Mouse (Mus musculus) heart, adult 18-20 months (tissue): ENCODE results near the gene Ndufa4l2. TPM values are rescaled to one million over a fixed set of nuclear protein-coding genes. Genes with fewer than 3 reads are reported as not detected.

Experiments used
- DNase-seq, 2 experiments: peaks; one replicate each; pipeline ENCODE4 v3.0.0; 2021 to 2022; ENCODE audit warnings: mixed read lengths in 1 of 2
- total RNA-seq, 2 experiments: library from RNA; stranded (reverse); gene quantifications; 2 replicates each; pipeline ENCODE4 v1.2.3; 2021

Gene Ndufa4l2
- total RNA-seq, 2 experiments from 2014 or later, result 23.9 to 27.0 TPM

- DNase-seq, result no peak
Observed at GRCm38 (mm10) chr10:127509837-127510701, 4.7 kb upstream of the Ndufa4l2 start.

- DNase-seq, result no peak
Observed at GRCm38 (mm10) chr10:127510895-127511617, 3.7 kb upstream of the Ndufa4l2 start.

DNA sequence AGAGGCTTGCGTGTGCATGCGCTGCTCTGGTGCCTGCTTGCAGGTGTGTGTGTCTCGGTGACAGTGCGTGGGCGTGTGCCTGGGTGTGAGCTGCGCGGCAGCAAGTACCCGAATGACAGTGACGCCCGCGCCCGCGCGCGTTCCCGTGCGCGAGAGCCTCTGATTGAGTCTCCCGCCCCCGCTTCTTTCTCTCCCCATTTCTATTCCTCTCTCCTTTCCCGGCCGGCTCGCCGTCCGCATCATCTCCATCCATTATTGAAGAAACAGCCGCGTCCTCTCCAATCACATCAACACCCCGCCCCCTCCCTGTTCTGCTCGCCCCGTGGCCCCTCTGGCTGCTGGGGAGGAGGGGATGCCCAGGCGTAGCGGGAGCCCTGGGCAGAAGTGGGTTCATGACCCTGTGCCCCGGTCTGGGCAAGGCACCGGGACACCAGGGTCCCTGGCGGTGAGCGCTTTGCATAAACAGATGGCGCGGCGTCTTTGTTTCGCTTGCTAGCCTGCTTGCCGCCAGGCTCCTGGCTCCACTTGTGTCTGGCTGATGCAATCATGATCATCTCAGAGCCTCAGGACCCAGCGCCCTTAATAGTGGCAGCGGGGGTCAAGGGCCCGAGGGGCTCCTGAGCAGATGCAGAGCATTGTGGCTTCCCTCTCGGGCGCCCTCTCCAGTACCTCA is 3.0 kb upstream of the Ndufa4l2 start:
- no peak for DNase-seq

GRCm38 (mm10) chr10:127512307-127512666 is 2.5 kb upstream of the Ndufa4l2 start:
- DNase-seq, result no peak

- DNase-seq, result peak; percentile 92 to 98
Observed at GRCm38 (mm10) chr10:127512813-127513212, 2.0 kb upstream of the Ndufa4l2 start.

DNA sequence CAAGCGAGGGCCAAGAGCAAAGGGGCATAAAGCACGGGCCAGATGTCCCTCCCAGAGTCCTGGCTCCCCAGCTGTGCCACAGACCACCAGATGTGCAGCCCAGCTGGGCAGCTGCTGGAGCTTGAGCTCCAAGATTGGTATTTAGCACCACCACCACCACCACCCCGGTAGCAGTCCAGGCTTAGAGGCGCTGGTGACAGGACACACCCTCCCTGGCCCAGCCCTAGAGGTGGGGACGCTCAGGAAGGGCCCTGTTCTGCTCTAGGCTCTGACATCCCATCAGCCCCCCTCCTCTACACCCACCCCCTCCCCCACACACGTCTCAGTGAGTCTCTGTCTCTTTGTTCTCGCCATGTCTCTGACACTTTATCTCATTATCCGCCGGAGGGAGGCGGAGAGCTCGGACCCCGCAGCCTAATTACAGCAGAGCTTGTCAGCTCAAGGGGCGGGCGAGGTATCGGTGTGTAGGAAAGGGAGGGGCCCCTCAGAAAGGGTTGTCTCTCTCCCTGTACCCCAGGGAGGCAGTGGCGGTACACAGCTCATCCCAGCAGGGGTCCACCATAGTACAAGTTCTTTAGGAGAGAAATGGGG is 1.2 kb upstream of the Ndufa4l2 start:
- DNase-seq, result no peak

DNA sequence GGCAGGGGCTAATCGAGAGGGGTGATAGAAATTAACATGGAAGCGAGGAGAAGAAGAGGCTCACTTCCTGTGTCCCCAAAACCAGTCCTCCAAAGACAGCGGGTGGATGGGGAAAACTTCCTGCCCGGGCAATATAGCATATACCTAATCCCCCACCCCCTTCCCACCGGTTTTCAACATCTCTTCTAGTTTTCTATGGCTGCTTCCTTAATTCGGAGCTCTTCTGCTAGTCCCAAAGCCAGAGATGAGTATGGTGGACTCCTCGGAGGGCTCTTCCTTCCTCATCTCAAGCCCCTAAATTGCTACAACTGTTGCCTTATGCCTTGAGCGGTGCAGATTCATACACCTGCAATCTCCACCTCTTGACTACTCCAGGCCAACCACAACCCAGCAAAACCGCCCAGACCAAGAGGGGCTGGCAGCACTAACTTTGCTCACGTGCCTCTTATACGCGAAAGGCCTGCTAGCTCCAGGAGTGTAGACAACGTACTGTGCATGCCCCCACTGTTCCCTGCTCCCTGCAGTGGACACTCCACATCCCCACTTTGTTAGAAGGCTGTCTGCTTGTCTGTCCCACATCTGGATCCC is 562 bp upstream of the Ndufa4l2 start:
- no peak for DNase-seq

DNA sequence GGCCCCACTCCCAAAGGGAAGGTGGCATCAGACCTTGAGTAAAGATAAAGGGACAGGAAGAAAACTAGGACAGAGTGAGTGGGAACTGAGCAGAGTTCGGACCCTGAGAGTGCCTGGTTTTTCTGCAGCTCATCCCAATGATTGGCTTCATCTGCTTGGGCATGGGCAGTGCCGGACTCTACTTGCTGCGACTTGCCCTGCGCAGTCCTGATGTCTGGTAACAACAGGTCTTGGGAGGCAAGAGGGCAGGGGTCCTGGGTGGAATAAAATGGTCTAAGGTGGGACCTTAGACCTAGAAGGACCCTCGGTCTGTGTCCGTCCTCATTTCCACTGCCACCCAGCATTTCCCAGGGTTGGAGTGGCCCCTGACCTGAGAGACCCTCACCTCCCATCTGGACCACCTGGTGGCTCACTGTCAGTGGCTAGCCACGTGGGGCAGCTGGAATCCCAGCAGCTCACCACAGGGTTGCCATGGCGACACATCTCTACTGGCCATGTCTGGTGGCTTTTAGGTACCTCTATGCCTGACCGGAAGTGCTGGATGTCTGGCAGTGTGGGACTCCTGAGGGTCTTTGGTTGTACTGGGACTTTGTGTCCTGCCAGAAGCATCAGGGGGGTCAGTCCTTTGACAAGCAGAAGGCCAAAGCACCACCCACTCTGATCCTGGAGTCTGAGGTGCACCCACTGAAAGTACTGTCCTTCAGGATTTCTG is 660 bp downstream of the Ndufa4l2 start:
- DNase-seq, result no peak

DNA sequence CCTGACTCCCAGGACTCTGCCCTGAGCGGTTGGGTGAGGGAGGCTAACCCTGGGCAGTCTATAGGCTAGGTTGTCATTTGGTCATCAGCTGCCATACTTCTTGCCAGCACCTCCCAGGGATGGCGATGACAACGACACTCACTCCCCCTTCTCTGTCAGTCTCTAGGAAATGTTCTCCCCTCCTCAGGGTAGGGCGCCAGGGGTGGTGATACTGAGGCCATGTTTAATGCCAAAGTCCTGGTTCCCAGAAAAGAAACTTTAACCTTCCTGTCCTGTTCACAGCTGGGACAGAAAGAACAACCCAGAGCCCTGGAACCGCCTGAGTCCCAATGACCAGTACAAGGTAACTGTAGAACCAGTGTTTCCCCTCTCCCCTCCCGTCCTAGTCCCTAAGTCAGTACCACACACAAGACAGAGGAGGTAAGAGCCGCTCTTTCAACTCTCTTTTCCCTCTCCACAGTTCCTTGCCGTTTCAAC is 1.3 kb downstream of the Ndufa4l2 start:
- DNase-seq, result no peak

GRCm38 (mm10) chr10:127516576-127517260 is 2.0 kb downstream of the Ndufa4l2 start:
- DNase-seq, result peak; percentile 65

GRCm38 (mm10) chr10:127517941-127518340 is 3.2 kb downstream of the Ndufa4l2 start:
- DNase-seq, result no peak

GRCm38 (mm10) chr10:127519041-127519701 is 4.4 kb downstream of the Ndufa4l2 start:
- DNase-seq, result no peak

GRCm38 (mm10) chr10:127519903-127520713 is 5.3 kb downstream of the Ndufa4l2 start:
- no peak for DNase-seq

DNA sequence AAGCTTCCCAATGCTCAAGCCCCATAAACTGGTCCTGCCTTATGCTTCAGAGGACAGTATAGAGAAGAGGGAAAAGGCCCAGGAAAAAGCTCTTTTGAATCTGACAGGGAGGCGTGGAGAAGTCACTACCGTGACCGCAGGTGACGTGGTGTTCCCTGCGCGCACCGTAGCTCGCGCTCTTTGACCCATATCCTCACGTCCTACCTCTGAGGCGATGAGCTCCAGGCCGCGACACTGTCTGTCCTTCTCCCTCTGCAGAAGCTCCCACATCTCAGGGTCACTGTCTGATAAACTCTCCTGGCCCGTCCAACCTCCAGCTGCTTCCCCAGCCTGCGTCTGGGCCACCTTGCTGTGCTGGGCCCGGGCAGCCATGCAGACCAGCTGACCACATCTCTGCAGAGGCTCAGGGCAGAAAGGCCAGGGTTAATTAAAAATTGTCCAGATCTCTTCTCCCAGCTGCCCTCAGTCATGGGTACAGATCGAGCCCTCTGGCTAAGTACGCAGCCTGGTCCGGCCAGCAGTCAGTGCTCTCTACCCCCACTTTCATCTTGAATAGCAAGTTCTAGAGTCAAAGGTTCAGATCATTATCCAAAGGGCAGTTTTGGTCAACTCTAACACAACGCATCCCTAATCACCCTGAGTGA is 6.1 kb downstream of the Ndufa4l2 start:
- DNase-seq, result no peak

GRCm38 (mm10) chr10:127521611-127522080 is 6.9 kb downstream of the Ndufa4l2 start:
- DNase-seq, result no peak

GRCm38 (mm10) chr10:127522088-127522581 is 7.4 kb downstream of the Ndufa4l2 start, which contains the start of gene Shmt2:
Gene Shmt2 (minus strand): TSS chr10:127522444.
- peak; percentile 88 to 92 for DNase-seq

GRCm38 (mm10) chr10:127524646-127525255 is 10.0 kb downstream of the Ndufa4l2 start:
- DNase-seq, result no peak

- no peak for DNase-seq
Observed at GRCm38 (mm10) chr10:127526048-127526447, 11.3 kb downstream of the Ndufa4l2 start.
